Mouse (Mus musculus) liver, adult 2 months (tissue): Measurements from ENCODE around the gene Tdpoz1. TPM values are rescaled to one million over a fixed set of nuclear protein-coding genes. Genes with fewer than 3 reads are reported as not detected.
"Not testable (repeated sequence)": the region's sequence is repeated elsewhere in the genome, so short reads cannot be mapped to it uniquely, and the experiment has no call there.

Experiments used
- DNase-seq: peaks from one replicate; pipeline ENCODE4 v3.0.0-alpha.2; 2011; ENCODE audit warnings: low read depth, low spot score; ENCODE audit errors: extremely low read depth
- H3K27ac ChIP-seq: fragments of 200-500 bp; replicated peaks from 2 replicates; pipeline ENCODE4 v1.5.1; 2012; ENCODE audit warnings: low read depth, mild to moderate bottlenecking, control low read depth, inconsistent platforms, low read length; ENCODE audit not compliant: insufficient read depth
- H3K27me3 ChIP-seq: fragments of 200-500 bp; 2 replicates; pipeline ENCODE4 v1.6.1; 2012; ENCODE audit warnings: mild to moderate bottlenecking, moderate library complexity, low read length, inconsistent platforms; ENCODE audit not compliant: control insufficient read depth, insufficient read depth
- H3K36me3 ChIP-seq: fragments of 200-500 bp; 2 replicates; pipeline ENCODE4 v1.6.1; 2012; ENCODE audit warnings: low read length, inconsistent platforms; ENCODE audit not compliant: control insufficient read depth, insufficient read depth
- H3K4me1 ChIP-seq: fragments of 200-500 bp; 2 replicates; pipeline ENCODE4 v1.6.1; 2011; ENCODE audit warnings: low read length; ENCODE audit not compliant: control insufficient read depth, insufficient read depth
- H3K4me3 ChIP-seq: fragments of 200-500 bp; 2 replicates; pipeline ENCODE4 v1.5.1; 2011; ENCODE audit warnings: low read depth, mild to moderate bottlenecking, control low read depth, low read length, moderate library complexity; ENCODE audit not compliant: insufficient read depth
- H3K79me2 ChIP-seq: fragments of 200-500 bp; 2 replicates; pipeline ENCODE4 v1.6.1; 2012; ENCODE audit warnings: inconsistent platforms, mild to moderate bottlenecking, low read length, moderate library complexity; ENCODE audit not compliant: control insufficient read depth, insufficient read depth
- H3K9ac ChIP-seq: fragments of 200-500 bp; 2 replicates; pipeline ENCODE4 v1.6.1; 2012; ENCODE audit warnings: low read depth, mild to moderate bottlenecking, control low read depth, inconsistent platforms, low read length
- CTCF ChIP-seq: fragments of 200-500 bp; IDR thresholded peaks from 2 replicates; pipeline ENCODE4 v1.5.1; 2011; ENCODE audit warnings: low read depth, low read length, control low read depth
- POLR2A ChIP-seq: fragments of 200-500 bp; IDR thresholded peaks from 2 replicates; pipeline ENCODE4 v1.6.1; 2011; ENCODE audit warnings: low read length, control low read depth; ENCODE audit not compliant: insufficient read depth; ENCODE audit errors: extremely low read depth
- WGBS: fragments of 180-500 bp; shearing (Covaris S2); methylation state at CpG from one replicate; pipeline ENCODE4 v1.1.7; 2018; 5-methylcytosine and 5-hydroxymethylcytosine counted together
- polyA plus RNA-seq: library from polyadenylated mRNA; depleted of rRNA; stranded (reverse); fragments of >200 nt; gene quantifications from 2 replicates; pipeline ENCODE4 v1.2.3, GENCODE M21; 2012; rRNA removed
- total RNA-seq: library from RNA; depleted of rRNA; stranded (reverse); fragments of >200 nt; gene quantifications from 2 replicates; pipeline ENCODE4 v1.2.3, GENCODE M21; 2014; rRNA removed

Tdpoz1 gene
- total RNA-seq (not detected in 2 replicates), polyA plus RNA-seq (not detected in 2 replicates)

GRCm38 (mm10) chr3:93676210-93676609 is at the start of gene Tdpoz1:
Gene Tdpoz1, minus strand, starts transcription at chr3:93676310.
- not testable (repeated sequence) for H3K4me3 ChIP-seq, DNase-seq, H3K4me1 ChIP-seq, H3K27ac ChIP-seq, H3K79me2 ChIP-seq, H3K9ac ChIP-seq, H3K27me3 ChIP-seq, H3K36me3 ChIP-seq
- 79% methylated on average over 3 of the region's 4 CpGs for WGBS

DNA sequence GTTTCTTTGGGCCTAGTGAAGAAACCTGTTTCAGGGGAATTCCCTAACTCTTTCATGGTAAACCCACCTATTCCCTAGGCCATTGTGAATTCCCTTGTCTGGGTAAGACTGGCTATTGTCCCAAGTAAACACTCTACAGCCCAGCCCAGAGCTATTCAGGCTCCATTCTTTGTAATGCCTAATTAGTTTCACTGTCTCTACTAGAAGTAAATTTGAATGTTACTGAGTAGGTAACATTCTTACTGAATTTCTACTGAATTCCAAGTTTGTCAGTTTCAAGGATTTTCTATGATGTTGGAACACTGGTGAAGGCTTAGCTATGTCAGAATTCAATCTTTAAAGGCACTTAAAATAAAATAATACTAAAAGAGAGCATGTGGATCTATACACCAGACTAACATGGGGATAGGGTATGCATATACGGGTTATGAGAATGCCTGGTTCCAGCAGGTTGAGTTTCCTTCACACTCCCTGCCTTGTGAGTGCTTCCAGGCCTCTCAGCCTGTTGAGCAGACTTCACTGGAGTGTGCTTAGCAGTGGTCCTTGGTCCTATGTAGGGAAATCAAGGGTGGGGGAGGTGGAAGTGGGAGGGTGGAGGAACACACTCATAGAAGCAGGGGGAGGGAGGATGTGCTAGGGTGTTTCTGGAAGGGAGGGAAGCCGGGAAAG is 33.0 kb upstream of the Tdpoz1 start:
- WGBS, result 83% methylated on average over 2 of the region's 2 CpGs
- not testable (repeated sequence) for H3K4me1 ChIP-seq, H3K4me3 ChIP-seq, H3K27me3 ChIP-seq, H3K9ac ChIP-seq, H3K36me3 ChIP-seq, DNase-seq, H3K27ac ChIP-seq, H3K79me2 ChIP-seq

GRCm38 (mm10) chr3:93692970-93693369 is 16.9 kb upstream of the Tdpoz1 start, which contains the start of gene Gm37596:
Gene Gm37596, minus strand, starts transcription at chr3:93693070.
- not testable (repeated sequence) for H3K27me3 ChIP-seq, H3K4me3 ChIP-seq

GRCm38 (mm10) chr3:93670805-93671503 is 5.2 kb downstream of the Tdpoz1 start:
- 74% methylated on average over 5 of the region's 6 CpGs for WGBS
- H3K79me2 ChIP-seq, result not testable (repeated sequence)

More at GRCm38 (mm10) chr3:93692970-93693369, 16.9 kb upstream of the Tdpoz1 start, which contains the start of gene Gm37596:
- not testable (repeated sequence) for H3K36me3 ChIP-seq, H3K9ac ChIP-seq, H3K79me2 ChIP-seq, DNase-seq, H3K27ac ChIP-seq, H3K4me1 ChIP-seq
- WGBS, result 52% methylated on average over 1 of the region's 2 CpGs

DNA sequence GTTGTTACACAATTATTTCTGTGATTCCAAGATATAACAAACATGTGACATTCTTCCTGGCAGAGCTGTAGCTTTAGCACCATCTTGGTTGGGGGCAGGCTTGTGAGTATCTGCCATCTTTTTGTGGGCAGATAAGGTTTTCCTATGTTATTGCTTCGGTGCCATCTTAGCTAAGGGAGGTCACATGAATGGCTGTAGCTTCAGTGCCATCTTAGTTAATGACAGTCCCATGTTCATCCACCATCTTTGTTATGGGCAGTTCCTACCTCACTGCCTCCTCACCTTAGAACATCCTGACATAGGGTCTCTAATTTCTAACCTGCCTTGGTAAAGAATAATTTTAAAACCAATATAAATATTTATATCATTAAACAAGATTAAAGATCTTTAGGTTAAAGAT is 21.9 kb downstream of the Tdpoz1 start:
- TF ChIP-seq CTCF (no peak), POLR2A (no peak)
- Histone ChIP-seq H3K27me3 (no peaks in the 10 kb centered on the region), H3K27ac (no peak overlapping the region), H3K4me3 (no peak overlapping the region), H3K4me1 (no peaks in the 10 kb centered on the region), H3K79me2 (no peaks in the 10 kb centered on the region), H3K9ac (no peak overlapping the region), H3K36me3 (no peaks in the 10 kb centered on the region)
- no peak for DNase-seq
- 52% methylated on average over 1 of the region's 1 CpGs for WGBS

More at GRCm38 (mm10) chr3:93670805-93671503, 5.2 kb downstream of the Tdpoz1 start:
- not testable (repeated sequence) for H3K27me3 ChIP-seq, DNase-seq, H3K9ac ChIP-seq, H3K4me1 ChIP-seq, H3K4me3 ChIP-seq, H3K27ac ChIP-seq, H3K36me3 ChIP-seq

DNA sequence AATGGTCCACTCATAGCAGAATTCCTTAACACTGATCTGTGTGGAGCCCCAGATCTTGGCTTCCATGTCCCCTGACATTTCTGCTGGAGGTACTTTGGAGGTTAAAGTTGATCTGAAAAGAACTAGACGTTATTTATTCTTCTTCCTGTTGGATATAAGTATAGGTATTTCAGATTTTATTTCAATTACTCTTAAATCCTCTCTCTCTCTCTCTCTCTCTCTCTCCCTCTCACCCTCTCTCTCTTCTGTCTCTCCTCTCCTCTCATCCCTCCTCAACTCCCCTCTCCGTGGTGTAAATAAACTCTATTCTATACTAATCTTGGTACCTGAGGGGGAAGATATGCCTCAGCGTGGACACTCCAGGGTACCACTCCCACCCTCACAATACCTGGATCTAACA is 23.5 kb downstream of the Tdpoz1 start, which contains the start of gene Tdpoz2:
TSS of gene Tdpoz2 (minus strand) at position 101 of the 400 bp plus-strand sequence.
- Histone ChIP-seq H3K4me3 (no peak within 1 kb of the TSS), H3K79me2 (no peaks in the 10 kb centered on the region), H3K36me3 (no peaks in the 10 kb centered on the region), H3K9ac (no peak within 1 kb of the TSS), H3K4me1 (no peaks in the 10 kb centered on the region), H3K27ac (no peak within 1 kb of the TSS), H3K27me3 (no peaks in the 10 kb centered on the region)
- no peak for DNase-seq
- no peak for TF ChIP-seq POLR2A
- WGBS, result 69% methylated on average over 3 of the region's 3 CpGs

GRCm38 (mm10) chr3:93630917-93631714 is 45.0 kb downstream of the Tdpoz1 start:
- H3K27ac ChIP-seq, H3K27me3 ChIP-seq, H3K4me1 ChIP-seq, H3K79me2 ChIP-seq, H3K9ac ChIP-seq, H3K36me3 ChIP-seq, H3K4me3 ChIP-seq, DNase-seq: not testable (repeated sequence)
- WGBS, result 74% methylated on average over 4 of the region's 4 CpGs
